Mouse (Mus musculus) adipocyte (in vitro differentiated cells): Measurements from ENCODE around the gene Pde4d.
A peak's percentile ranks its signal among the peaks of the same experiment; 100 is the strongest.

Source experiments
- DNase-seq: peaks from one replicate; pipeline ENCODE4 v3.0.0-alpha.2; 2016; ENCODE audit warnings: low spot score

Gene Pde4d

DNA sequence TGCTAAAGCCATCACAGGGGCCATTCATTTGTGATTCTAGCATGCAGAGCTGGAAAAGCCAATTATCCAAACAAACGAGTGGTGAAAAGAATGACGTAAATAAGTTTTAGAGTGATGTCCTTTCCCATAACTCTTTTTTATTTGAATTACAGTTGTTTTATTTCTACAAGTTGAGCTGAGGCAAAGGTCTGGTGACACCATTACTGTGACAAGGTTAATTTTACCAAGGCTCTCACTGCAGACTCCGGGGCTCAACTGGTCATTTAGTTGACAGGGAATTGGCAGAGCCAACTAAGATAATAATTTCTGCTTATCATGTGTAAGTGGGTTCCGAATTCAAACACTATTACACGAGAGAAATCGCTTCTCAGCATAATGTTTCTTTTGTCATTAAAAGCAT, 731.6 kb downstream of the Pde4d start:
- DNase-seq, result no peak

DNA sequence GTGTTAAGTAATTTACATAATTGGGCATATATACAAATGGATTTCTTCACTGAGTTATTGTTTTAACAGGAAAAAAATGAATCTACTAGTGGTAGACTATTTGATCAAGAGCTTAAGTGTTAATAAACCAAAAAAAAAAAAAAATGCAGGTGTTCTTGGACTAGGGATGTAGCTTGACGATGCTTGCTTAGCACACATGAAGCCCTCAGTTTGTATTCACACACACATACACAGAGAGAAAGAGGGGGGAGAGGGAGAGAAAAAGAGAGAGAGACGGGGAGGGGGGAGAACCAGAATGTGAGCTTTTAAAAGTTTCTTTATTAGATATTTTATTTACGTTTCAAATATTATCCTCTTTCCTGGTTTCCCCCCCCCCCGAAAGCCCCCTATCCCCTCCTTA, 740.9 kb downstream of the Pde4d start:
- no peak for DNase-seq

DNA sequence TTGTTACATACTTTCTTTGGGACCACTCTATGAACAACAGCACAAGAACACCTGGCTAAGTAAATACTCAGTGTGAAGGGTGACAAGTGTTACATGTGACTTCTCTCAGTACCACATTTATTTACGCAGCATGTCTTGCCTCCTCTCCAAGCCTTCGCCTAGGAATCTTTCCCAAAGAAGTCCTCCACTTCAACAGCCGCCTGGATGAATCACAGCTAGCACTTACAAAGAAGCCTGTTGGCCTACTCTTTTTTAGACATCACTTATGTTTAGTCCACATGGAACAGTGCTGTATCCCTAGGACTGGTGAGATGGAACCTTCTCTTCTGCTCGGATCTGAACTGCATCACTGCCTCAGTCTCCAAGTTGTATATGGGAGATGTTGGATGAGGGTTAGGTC, 741.4 kb downstream of the Pde4d start:
- DNase-seq, result no peak

DNA sequence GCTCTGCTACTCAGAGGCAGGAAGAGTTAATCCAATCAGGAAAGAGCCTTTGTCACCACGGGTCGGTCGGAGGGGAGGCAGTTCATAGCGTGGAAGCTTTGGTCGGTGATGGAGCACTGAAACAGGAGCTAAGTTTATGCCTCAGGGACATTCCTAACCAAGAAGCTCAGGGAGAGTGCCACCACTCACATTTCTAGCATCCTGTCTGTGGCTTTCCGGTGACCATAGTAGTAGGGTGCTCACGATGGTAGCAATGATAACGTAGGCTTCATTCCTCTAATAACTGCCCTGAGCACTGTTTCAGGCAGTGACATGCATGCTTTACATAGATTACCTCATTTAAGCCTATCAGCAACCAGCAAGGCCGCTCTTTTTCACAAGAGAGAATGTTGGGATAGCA, 755.8 kb downstream of the Pde4d start:
- DNase-seq, result no peak

DNA sequence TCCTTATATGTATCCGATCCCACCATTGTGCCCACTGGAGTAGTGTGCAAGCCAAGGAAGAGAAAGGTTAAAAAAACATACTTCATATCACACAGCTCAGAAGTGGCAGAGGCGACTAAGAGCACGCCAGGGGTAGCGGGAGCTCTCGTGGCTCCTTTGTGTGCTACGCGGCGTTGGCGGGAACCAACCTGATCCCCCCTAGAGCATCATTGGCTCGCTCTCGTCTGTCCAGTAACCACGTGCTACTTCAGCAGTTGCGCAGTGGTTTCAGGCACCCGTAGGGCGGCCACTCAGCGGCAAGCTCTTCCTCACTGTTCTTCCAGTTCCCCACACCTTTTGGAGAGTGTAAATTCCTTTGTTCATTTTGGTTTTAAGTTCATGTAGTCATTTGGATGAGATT, 758.9 kb downstream of the Pde4d start:
- DNase-seq, result no peak

DNA sequence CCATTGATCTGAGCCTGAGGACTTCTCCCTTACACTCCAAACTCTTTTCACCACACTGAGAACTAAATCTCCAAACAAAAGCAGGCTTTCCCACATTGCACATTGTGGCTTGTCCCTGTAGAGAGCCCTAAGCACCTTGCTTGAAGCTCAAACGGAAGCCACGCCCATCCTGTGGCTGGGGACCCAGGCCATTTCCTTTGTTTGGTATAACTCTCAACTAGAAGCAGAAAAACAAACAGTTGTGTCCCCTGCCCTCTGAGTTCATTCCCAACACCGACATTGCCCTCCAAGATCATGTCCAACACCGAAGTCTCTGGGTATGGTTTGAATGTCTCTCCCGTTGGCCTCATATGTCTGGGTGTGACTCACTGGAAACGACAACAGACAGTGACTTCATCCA, 759.7 kb downstream of the Pde4d start:
- DNase-seq, result no peak

DNA sequence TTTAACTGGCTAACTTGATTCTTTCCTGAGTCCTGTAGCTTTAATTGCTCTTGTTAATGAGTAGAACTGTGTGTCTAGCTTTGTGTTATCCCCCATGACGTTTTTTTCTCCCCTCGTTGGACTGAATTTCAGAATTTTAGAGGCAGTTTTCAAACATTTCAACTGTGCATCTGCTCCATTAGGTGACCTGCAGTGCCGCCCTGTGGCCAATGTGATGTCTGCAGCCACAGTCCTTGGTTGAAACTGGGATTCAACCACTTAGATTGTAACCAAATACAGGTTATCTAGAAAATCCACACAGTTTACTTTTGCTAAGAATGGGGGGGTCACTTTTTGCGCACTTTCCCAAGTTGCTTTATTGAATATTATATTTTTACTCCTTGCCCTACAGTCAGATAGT, 760.7 kb downstream of the Pde4d start:
- DNase-seq, result peak; percentile 79

DNA sequence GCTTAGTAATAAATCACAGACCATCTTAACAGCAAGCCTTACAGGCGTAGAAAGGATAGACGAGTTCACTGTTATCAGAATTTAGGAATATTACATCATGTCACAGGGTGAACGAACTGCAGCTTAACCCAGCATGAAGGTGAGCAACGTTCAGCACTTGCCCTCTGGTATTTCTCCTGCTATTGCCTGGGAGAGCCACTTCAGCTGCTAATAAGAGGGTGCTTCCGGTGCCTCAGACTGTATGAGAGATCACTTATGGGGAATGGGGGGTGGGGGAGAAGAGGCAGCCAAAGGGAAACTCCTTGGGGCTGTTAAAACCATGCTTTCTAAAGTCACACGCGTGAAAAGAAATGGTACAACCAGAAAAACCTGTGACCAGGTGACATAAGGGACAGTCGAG, 761.7 kb downstream of the Pde4d start:
- DNase-seq, result no peak

DNA sequence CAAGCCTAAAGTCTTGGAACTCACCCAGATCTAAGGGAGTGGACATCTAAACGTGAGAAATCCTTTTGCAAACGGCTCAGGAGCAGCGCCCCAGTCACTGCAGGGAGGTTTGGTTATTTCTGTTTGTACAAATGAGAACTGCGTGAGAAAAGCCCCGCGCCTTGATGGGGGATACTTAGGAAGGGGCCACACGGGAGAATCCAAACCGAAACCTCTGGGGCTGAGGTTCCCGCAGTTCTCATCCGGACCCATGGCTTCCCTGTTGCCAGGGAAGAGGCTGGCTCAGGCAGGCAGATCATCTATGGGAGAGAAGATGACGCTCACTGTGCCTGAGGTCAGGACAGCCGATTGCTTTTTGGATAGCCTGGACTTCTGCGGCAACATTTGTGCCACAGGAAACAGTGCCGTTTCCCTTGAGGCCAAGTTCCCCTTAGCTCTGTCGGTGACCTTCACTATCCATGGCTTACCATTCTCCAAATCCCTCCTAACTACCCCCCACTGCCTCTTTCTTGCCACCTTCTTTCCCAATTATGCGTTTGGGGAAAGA, 762.3 kb downstream of the Pde4d start:
- no peak for DNase-seq

DNA sequence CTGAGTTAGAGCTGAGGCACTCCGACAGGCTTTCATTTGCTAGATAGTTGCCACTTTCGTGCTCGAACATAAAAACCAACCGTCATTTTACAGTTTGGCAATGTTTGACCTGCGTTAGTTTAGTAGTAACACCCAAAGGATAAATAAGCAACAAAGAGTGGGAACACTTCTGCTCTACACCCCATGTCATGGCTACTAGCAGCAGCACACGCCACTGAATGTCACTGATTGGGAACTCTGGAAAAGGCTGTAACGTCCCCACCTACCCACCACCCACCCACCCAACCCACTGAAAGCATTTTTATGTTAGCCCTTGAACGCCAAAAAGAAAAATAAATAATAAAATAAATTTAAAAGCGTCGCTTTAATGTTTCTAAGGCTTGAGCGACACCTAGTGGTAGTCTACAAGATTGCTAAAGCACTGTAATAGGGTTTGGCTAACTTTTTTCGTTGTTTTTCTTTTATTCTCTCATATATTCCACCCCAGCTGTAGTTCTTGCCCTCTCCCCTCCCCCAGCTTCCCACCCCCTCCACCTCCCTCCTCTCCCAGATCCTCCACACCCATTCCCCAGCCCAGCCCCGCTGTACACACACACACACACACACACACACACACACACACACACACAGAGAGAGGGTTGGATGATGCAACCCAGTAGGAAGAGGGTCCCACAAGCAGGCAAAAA, 763.2 kb downstream of the Pde4d start:
- DNase-seq, result peak; percentile 60

DNA sequence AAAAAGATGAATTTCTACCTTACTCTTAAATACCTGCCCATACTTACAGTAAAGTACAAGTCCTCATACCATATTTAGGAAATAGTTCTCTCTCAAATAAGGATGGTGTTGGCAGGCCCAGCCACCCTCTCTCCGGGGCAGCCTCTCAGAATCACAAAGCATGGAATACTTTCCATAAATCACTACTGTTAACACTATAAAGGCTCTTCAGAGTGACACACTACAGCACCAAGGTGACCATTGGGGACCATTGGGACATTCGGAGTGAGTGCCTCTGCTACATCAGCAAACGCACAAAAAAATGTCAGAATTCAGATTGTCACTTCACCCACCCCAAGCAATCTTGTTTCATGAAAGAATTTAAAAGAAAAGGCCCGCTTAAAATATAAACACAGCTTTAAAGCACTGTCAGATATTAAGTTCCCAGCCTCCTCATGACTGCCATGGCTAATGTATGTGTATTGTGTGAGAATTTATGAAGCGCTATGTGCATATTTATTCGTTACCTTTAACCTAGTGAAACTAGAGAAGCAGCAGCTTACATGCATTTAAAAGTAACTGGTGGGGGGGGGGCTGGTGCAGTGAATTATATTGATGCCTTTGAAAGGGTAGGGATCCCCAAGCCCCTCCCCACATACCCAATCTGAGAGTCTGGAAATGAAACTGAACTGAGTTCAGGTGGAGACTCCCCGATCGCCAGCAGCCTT, 769.4 kb downstream of the Pde4d start:
- no peak for DNase-seq

DNA sequence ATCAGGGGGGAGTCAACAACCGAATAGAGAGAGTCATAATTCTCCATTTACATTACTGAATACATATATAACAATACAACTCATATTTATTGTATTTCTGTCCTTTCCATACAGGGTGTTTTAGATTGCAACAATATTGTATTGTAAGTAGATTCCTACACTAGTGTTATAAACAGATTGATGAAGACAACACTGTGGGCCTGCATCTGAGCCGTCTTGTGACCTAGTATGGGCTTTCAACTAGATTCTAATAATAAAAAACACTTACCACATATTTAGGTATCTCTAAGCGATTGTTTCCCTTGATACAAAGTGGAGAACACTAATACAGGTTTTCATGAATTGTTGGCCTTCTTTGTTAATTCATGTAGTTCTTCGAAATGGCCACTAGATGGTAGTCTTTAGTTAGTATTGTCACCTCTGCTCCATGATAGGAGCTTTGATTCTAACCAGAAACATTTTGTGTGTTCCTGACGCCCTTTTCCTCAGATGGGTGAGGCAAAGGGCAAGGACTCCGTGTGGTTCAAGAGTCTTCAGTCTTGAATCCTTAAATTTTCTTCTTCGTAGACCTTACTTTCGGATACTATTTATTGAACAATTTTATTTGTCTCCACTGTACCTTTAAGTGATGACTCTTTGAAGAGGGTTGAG, 779.3 kb downstream of the Pde4d start:
- DNase-seq, result peak; percentile 71

DNA sequence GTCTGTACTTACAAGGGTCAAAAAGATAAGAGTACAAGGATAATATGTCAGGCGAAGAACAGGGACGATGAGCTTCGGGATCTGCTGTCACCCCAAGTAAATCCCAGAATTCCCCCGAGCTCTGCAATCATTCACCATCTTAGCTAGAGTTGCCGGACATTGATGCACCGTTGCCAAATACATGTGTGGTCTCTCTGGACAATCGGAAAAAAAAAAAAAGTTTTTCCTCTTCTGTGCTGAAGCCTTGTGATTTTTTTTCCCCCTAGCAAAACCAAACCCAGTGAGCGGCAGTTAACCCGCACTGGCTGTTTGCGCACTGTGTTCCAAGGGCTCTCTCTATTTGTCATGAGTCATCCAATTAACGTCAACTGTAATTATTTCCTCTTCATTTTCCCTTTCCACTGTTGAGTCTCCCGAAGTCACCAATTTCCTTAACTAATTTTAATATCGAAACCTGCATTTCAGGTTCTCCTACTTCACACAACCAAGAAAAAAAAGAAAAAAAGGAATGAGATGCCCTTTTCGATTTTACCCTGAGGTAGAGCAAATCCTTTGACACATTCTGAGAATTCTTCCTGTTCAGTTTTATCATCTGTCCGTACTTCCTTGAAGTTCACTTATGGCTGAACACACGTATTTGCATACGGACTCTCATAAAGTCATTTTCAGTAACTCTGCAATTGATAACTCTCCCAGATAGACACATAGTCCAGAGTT, 780.0 kb downstream of the Pde4d start:
- no peak for DNase-seq

DNA sequence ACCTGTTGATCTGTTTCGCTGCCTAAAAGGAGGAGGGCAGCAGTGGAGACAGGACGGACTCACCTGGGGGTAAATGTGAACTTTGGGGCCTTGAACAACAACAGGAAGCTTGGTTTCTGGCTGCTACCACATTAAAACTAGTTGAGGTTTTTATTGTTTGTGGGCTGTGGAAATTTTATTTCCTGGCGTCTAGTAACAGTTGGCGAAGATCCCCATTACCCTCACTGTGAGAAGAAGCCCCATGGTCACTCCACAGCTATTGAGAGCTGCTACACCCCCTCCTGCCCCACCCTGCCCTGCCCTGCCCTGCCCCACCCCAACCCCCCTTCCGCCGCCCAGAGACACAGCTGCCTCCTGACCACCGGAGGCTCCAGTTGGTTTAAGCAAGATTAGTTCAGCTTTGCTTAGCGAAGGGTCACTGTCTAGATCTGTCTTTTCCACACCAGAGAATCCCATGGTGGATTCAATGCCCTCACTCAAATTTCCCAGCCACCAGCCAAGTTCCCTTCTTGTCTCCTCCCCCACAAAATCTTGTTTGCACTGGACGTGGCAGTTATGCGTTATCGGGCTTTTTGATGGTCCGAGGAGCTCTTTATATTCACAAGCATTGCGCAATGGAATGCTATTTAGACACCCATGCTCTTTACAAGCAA, 780.7 kb downstream of the Pde4d start:
- peak; percentile 13 for DNase-seq

DNA sequence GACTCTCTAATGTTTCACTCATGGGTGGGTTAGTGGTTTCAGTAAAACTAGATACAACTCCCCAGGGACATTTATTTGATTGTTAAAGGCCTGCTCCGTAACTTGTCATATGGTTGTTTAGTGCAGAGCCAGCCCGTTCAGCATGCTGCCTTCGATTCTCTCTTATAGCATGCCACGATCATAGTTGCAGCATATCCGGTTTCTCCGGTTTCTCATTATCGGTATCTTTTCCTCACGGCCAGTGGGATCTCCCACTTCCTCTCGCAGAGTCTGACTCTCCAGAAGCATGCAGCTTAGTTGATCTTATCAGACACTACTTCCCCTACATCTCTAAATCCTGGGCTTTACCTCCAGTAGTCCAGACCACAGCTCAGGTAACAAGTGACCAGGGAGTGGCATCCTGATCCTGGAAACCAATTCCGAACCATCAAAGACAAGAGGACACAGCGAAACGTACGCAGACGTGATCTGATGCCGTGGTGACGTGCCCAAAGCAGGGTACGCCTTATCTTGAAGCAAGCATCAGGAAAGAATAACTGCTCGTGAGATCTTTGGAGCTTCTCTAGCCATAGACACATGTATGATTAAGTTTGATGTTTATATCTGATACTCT, 782.2 kb downstream of the Pde4d start:
- DNase-seq, result no peak

DNA sequence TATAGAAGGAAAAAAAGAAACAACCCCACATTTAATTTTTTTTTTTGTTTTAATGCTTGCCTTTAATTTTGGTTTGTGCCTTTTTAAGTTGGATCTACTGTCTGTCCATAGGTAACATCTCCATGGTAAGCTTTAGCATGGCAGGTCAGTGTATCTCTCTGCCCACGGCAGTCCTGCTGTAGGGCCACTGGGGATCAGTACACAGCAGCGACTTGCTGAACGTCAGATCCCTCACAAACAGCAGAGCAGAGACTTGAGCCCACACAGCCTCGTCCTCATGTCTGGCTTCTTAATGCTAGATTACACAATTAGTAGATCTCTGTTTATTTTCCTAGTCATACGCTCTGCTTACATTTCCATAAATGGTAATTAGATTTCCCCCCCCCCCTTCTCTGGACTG, 782.8 kb downstream of the Pde4d start:
- no peak for DNase-seq

DNA sequence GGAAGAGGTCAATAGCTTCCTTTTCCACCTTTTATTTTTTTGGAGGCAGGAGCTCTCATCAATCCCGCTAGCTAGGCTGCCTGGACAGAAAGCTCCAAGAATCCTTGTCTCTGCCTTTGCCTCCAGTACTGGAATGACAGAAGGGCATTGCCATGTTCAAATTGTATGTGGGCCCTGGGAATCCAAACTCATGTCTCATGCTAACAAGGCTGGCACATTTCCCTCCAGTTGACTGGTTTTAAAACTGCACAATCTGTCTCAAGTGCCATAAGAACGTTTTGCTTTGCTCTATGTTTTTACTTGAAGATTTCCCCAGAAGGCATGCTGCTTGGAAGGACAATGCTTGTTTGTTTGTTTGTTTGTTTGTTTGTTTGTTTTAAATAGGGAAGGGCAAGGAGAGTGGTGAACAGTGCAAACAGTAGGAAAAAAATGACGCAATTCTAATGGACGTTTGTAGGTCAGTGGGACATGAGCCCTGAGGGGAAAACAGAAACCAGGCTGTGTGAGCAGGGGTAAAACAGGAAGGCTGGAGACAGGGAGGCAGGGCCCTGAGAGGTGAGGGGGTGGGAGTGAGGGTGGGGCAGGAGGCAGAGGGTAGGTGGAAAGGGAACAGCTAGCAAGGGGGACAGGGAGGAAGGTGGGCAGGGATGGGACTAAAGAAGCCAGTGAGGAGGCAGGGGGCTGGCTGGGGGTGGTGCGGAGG, 784.3 kb downstream of the Pde4d start:
- DNase-seq, result peak; percentile 38

DNA sequence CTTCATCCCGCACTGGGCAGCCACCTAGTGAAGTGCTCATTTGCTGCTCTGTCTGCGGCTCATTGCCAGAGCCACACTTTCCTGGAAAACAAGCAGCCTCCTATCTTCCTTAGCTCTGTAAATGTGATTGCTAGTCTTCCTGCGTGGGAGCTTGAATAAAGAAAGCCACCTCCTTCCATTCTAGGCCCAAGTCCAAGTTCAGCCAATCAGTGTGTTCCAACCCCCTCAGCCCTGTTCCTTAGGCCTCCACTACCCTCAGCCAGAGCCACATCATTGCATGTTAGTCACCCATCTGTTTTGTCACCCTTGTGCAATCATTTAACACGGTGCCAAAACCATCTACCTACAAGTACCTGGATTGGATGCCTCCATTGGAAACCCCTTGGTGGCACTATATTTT, 786.3 kb downstream of the Pde4d start:
- no peak for DNase-seq

DNA sequence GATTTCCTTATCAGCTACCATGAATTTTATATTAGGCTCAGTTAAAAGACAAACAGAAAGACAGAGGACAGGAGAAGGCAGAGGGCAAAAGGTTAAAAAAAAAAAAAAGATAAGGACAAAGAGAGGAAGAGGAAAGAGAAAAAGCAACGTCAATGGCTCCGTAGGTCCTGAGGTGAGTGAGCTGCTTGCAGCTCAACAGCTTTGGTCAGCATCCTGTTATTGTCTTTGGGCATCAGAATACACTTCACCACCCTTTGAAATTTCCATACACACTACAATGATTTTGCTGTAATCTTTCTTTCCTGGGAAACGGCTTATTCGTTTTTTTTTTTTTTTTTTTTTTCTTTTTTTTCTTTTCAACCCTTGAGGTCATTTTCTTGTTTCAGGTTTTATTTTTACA, 788.9 kb downstream of the Pde4d start:
- DNase-seq, result no peak

DNA sequence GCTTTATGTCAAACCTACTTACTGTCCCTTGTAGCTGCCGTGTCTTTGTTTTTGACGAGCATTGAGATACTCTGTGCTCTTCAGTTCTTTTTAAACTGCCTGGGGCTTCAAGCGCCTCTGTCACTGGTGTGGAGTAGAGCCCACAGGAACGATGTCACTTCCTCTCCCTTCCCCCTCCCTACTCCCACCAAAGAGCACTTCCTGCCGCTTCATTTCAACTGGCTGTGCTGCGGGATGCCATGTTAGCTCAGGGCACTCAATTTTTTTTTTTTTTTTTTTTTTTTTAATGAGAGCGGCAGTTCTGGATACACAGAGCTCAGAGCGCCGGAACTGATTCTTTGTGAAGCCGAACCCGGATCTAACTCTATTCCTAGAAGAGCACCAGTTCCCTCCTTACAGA, 789.5 kb downstream of the Pde4d start:
- no peak for DNase-seq
